14 mouse cellular contexts compared by ENCODE assay signal in genomic region chr4:156251081-156251480, GRCm38 (mm10). TPM values are rescaled to one million over a fixed set of nuclear protein-coding genes. Genes with fewer than 3 reads are reported as not detected.
DNase-seq lines count a peak whose midpoint lies in the region; ATAC-seq and TF ChIP-seq lines count a peak whose summit lies in the region.
"Had no signal": no experiment of that assay in that cellular context is flagged by ENCODE, and none has a peak within 500 bp of the region (broad histone marks: within the 10 kb centered on the region; RNA-seq: fewer than 3 reads in every experiment).

No protein-coding gene starts in this region.

- H3K9ac ChIP-seq in hindbrain, embryonic 13.5 days: no peak overlapping the region; the same call in 1 of the 2 replicates
- H3K9ac ChIP-seq in liver, embryonic 13.5 days: peak overlapping the region; percentile 79
- H3K9ac ChIP-seq in midbrain, postnatal 0 days (replicated peaks; ENCODE audit: low read length, poor library complexity, severe bottlenecking): no peak overlapping the region; the same call in 1 of the 2 replicates
- H3K9ac ChIP-seq: heart, embryonic 12.5 days; limb, embryonic 15.5 days had no signal

- H3K27me3 ChIP-seq in hindbrain, embryonic 13.5 days: peaks cover 35% of the 10 kb centered on the region
- H3K27me3 ChIP-seq in liver, embryonic 13.5 days: peaks cover 16% of the 10 kb centered on the region
- no peaks in the 10 kb centered on the region for H3K27me3 ChIP-seq in midbrain, postnatal 0 days (ENCODE audit: insufficient read depth, low read length)

- H3K4me2 ChIP-seq in hindbrain, embryonic 13.5 days: no peak overlapping the region
- peak overlapping the region; percentile 71 for H3K4me2 ChIP-seq in liver, embryonic 13.5 days
- H3K4me2 ChIP-seq in midbrain, postnatal 0 days (ENCODE audit: low read depth, low read length, poor library complexity, severe bottlenecking): no peak overlapping the region
- H3K4me2 ChIP-seq: heart, embryonic 12.5 days; limb, embryonic 15.5 days had no signal

- peak; percentile 15 for DNase-seq in kidney, adult 9 months
- no peak for DNase-seq in kidney, postnatal 10 days
- no peak for DNase-seq in liver, embryonic 13.5 days
- no peak for DNase-seq in midbrain, postnatal 0 days (ENCODE audit: low spot score)
- no peak for DNase-seq in lung, postnatal 36 days
- no peak for DNase-seq in adrenal gland, adult (ENCODE audit: inconsistent age in 2 of 2, low spot score in 1 of 2)
- DNase-seq: gastrocnemius, postnatal 36 days; heart, postnatal 4 days; lung, postnatal 10 days had no signal

- H3K9me3 ChIP-seq in hindbrain, embryonic 13.5 days: no peaks in the 10 kb centered on the region
- H3K9me3 ChIP-seq in liver, embryonic 13.5 days (replicated peaks): no peaks in the 10 kb centered on the region
- no peaks in the 10 kb centered on the region for H3K9me3 ChIP-seq in midbrain, postnatal 0 days (ENCODE audit: low read length)
- H3K9me3 ChIP-seq: heart, embryonic 12.5 days; limb, embryonic 15.5 days; megakaryocyte, embryonic 14.5 days had no signal

- H3K4me1 ChIP-seq in hindbrain, embryonic 13.5 days (replicated peaks): peaks cover 40% of the 10 kb centered on the region
- peaks cover 84% of the 10 kb centered on the region for H3K4me1 ChIP-seq in liver, embryonic 13.5 days (replicated peaks)
- peaks cover 6% of the 10 kb centered on the region; the same call in 1 of the 2 replicates for H3K4me1 ChIP-seq in midbrain, postnatal 0 days (ENCODE audit: insufficient read depth, low read length)

- no peak overlapping the region for H3K4me3 ChIP-seq in hindbrain, embryonic 13.5 days
- peak overlapping the region; percentile 46 for H3K4me3 ChIP-seq in liver, embryonic 13.5 days (replicated peaks)
- no peak overlapping the region for H3K4me3 ChIP-seq in midbrain, postnatal 0 days (ENCODE audit: low read depth, low read length)
- H3K4me3 ChIP-seq: heart, embryonic 12.5 days; limb, embryonic 15.5 days; megakaryocyte, embryonic 14.5 days had no signal

- 0 out of 2 replicates have a peak, but pooled peaks have one; percentile 9 for ATAC-seq in hindbrain, embryonic 13.5 days (ENCODE audit: low FRiP score)
- ATAC-seq in liver, embryonic 13.5 days (ENCODE audit: low read depth): no peak
- ATAC-seq in midbrain, postnatal 0 days (ENCODE audit: low FRiP score): peak; percentile 41
- ATAC-seq: intestine, postnatal 0 days had no signal

- H3K36me3 ChIP-seq in hindbrain, embryonic 13.5 days: peaks cover 38% of the 10 kb centered on the region
- H3K36me3 ChIP-seq in liver, embryonic 13.5 days: peaks cover 59% of the 10 kb centered on the region
- peaks cover 29% of the 10 kb centered on the region for H3K36me3 ChIP-seq in midbrain, postnatal 0 days (ENCODE audit: insufficient read depth, low read length)

- peak overlapping the region; percentile 50 for H3K27ac ChIP-seq in hindbrain, embryonic 13.5 days
- peak overlapping the region; percentile 98 for H3K27ac ChIP-seq in liver, embryonic 13.5 days
- peak overlapping the region; percentile 63 for H3K27ac ChIP-seq in midbrain, postnatal 0 days (ENCODE audit: low read depth, low read length)
- H3K27ac ChIP-seq: limb, embryonic 15.5 days had no signal

- 74% methylated on average over 8 of the region's 8 CpGs for WGBS in hindbrain, embryonic 13.5 days
- 76% methylated on average over 8 of the region's 8 CpGs for WGBS in liver, embryonic 13.5 days (ENCODE audit: insufficient replicate concordance)
- 41% methylated on average over 8 of the region's 8 CpGs for WGBS in midbrain, postnatal 0 days

- TF ChIP-seq CTCF in midbrain, postnatal 0 days (IDR thresholded peaks at IDR 0.05): no peak

RNA-seq across cellular contexts. Expression of gene Samd11, which starts 4.4 kb away (rescaled TPM):
- polyA plus RNA-seq in hindbrain, embryonic 13.5 days (2015; fragmentation: Nextera tagmentation; extraction: Ambion mirVana): 2.8 and 3.1 TPM in 2 replicates
- 25.7 and 27.9 TPM in 2 replicates for polyA plus RNA-seq in liver, embryonic 13.5 days (2015; fragmentation: Nextera tagmentation; extraction: Ambion mirVana)
- total RNA-seq in midbrain, postnatal 0 days (2014; rRNA removed): 8.9 and 9.1 TPM in 2 replicates
- polyA plus RNA-seq in midbrain, postnatal 0 days (2015; fragmentation: Nextera tagmentation; extraction: Ambion mirVana): 3.2 and 3.5 TPM in 2 replicates

RNA-seq across cellular contexts. Expression of gene Noc2l, which starts 15.3 kb away (rescaled TPM):
- 49.0 and 53.7 TPM in 2 replicates for polyA plus RNA-seq in hindbrain, embryonic 13.5 days (2015; fragmentation: Nextera tagmentation; extraction: Ambion mirVana)
- 69.0 and 73.9 TPM in 2 replicates for polyA plus RNA-seq in liver, embryonic 13.5 days (2015; fragmentation: Nextera tagmentation; extraction: Ambion mirVana)
- 75.7 and 81.3 TPM in 2 replicates for total RNA-seq in midbrain, postnatal 0 days (2014; rRNA removed)
- 42.6 and 47.1 TPM in 2 replicates for polyA plus RNA-seq in midbrain, postnatal 0 days (2015; fragmentation: Nextera tagmentation; extraction: Ambion mirVana)

RNA-seq across cellular contexts. Expression of gene Plekhn1, which starts 16.4 kb away (rescaled TPM):
- polyA plus RNA-seq in hindbrain, embryonic 13.5 days (2015; fragmentation: Nextera tagmentation; extraction: Ambion mirVana): 26.4 and 26.6 TPM in 2 replicates
- 4.0 and 4.1 TPM in 2 replicates for polyA plus RNA-seq in liver, embryonic 13.5 days (2015; fragmentation: Nextera tagmentation; extraction: Ambion mirVana)
- total RNA-seq in midbrain, postnatal 0 days (2014; rRNA removed): 46.6 and 46.7 TPM in 2 replicates
- polyA plus RNA-seq in midbrain, postnatal 0 days (2015; fragmentation: Nextera tagmentation; extraction: Ambion mirVana): 18.7 and 19.3 TPM in 2 replicates

RNA-seq across cellular contexts. Expression of gene Perm1, which starts 35.4 kb away (rescaled TPM):
- polyA plus RNA-seq in hindbrain, embryonic 13.5 days (2015; fragmentation: Nextera tagmentation; extraction: Ambion mirVana): 2.5 and 2.7 TPM in 2 replicates
- 0.08 TPM in 1 of 2 replicates, not detected in the other for polyA plus RNA-seq in liver, embryonic 13.5 days (2015; fragmentation: Nextera tagmentation; extraction: Ambion mirVana)
- 1.9 and 2.0 TPM in 2 replicates for total RNA-seq in midbrain, postnatal 0 days (2014; rRNA removed)
- polyA plus RNA-seq in midbrain, postnatal 0 days (2015; fragmentation: Nextera tagmentation; extraction: Ambion mirVana): 1.4 and 1.7 TPM in 2 replicates

RNA-seq across cellular contexts. Expression of gene AW011738, which starts 48.0 kb away (rescaled TPM):
- polyA plus RNA-seq in hindbrain, embryonic 13.5 days (2015; fragmentation: Nextera tagmentation; extraction: Ambion mirVana): 4.9 and 6.8 TPM in 2 replicates
- 0.89 and 1.0 TPM in 2 replicates for polyA plus RNA-seq in liver, embryonic 13.5 days (2015; fragmentation: Nextera tagmentation; extraction: Ambion mirVana)
- total RNA-seq in midbrain, postnatal 0 days (2014; rRNA removed): 7.5 and 8.2 TPM in 2 replicates
- polyA plus RNA-seq in midbrain, postnatal 0 days (2015; fragmentation: Nextera tagmentation; extraction: Ambion mirVana): 3.5 and 3.7 TPM in 2 replicates
